Mouse (Mus musculus) hindbrain, embryonic 10.5 days (tissue): ENCODE results near the gene Trpv5. TPM values are rescaled to one million over a fixed set of nuclear protein-coding genes. Genes with fewer than 3 reads are reported as not detected.

Source experiments
- DNase-seq: peaks from one replicate; pipeline ENCODE4 v3.0.0-alpha.2; 2017; ENCODE audit warnings: low spot score
- H3K27ac ChIP-seq: fragments of 300-500 bp; sonication (generic); 2 replicates; pipeline ENCODE4 v1.5.1; 2016; ENCODE audit warnings: mild to moderate bottlenecking, moderate library complexity
- H3K27me3 ChIP-seq: fragments of 300-500 bp; sonication (generic); 2 replicates; pipeline ENCODE4 v1.6.1; 2016; ENCODE audit warnings: mild to moderate bottlenecking; ENCODE audit not compliant: poor library complexity, insufficient read depth, severe bottlenecking
- H3K36me3 ChIP-seq: fragments of 300-500 bp; sonication (generic); 2 replicates; pipeline ENCODE4 v1.6.1; 2016; ENCODE audit warnings: mild to moderate bottlenecking, moderate library complexity
- H3K4me1 ChIP-seq: fragments of 300-500 bp; sonication (generic); replicated peaks from 2 replicates; pipeline ENCODE4 v1.6.1; 2016; ENCODE audit warnings: mild to moderate bottlenecking
- H3K4me3 ChIP-seq: fragments of 300-500 bp; sonication (generic); 2 replicates; pipeline ENCODE4 v1.5.1; 2016; ENCODE audit warnings: mild to moderate bottlenecking, moderate library complexity
- H3K9me3 ChIP-seq: fragments of 300-500 bp; sonication (generic); 2 replicates; pipeline ENCODE4 v1.6.1; 2016; ENCODE audit warnings: mild to moderate bottlenecking, moderate library complexity
- WGBS: fragments of 180-500 bp; shearing (Covaris S2); methylation state at CpG from one replicate; pipeline ENCODE4 v1.1.7; 2016; 5-methylcytosine and 5-hydroxymethylcytosine counted together
- polyA plus RNA-seq: library from polyadenylated mRNA; unstranded; fragments of >200 nt; fragmentation: Nextera tagmentation; extraction: Ambion mirVana; gene quantifications from 2 replicates; pipeline ENCODE4 v1.2.1, GENCODE M21; 2016

Trpv5 gene
- polyA plus RNA-seq, 1 experiment from 2014 or later = not detected

- Histone ChIP-seq H3K27ac (no peak overlapping the region), H3K36me3 (no peaks in the 10 kb centered on the region), H3K9me3 (no peaks in the 10 kb centered on the region), H3K4me1 (no peaks in the 10 kb centered on the region), H3K27me3 (no peaks in the 10 kb centered on the region), H3K4me3 (no peak overlapping the region)
- no peak for DNase-seq
- WGBS = 93% methylated on average over 2 of the region's 2 CpGs
Measured at GRCm38 (mm10) chr6:41676530-41676929, 4.0 kb downstream of the Trpv5 start.

- Histone ChIP-seq H3K27ac (no peak overlapping the region), H3K4me1 (no peaks in the 10 kb centered on the region), H3K36me3 (no peaks in the 10 kb centered on the region), H3K27me3 (no peaks in the 10 kb centered on the region), H3K4me3 (no peak overlapping the region), H3K9me3 (no peaks in the 10 kb centered on the region)
- WGBS = 37% methylated on average over 2 of the region's 2 CpGs
- DNase-seq = no peak
Measured at GRCm38 (mm10) chr6:41662320-41662719, 18.2 kb downstream of the Trpv5 start.

GRCm38 (mm10) chr6:41658487-41658886, 22.1 kb downstream of the Trpv5 start:
- H3K27ac ChIP-seq = no peak overlapping the region
- H3K27me3 ChIP-seq = no peaks in the 10 kb centered on the region
- H3K36me3 ChIP-seq = no peaks in the 10 kb centered on the region
- H3K9me3 ChIP-seq = no peaks in the 10 kb centered on the region
- no peaks in the 10 kb centered on the region for H3K4me1 ChIP-seq
- no peak for DNase-seq
- WGBS = 76% methylated on average over 1 of the region's 1 CpGs
- no peak overlapping the region for H3K4me3 ChIP-seq

DNA sequence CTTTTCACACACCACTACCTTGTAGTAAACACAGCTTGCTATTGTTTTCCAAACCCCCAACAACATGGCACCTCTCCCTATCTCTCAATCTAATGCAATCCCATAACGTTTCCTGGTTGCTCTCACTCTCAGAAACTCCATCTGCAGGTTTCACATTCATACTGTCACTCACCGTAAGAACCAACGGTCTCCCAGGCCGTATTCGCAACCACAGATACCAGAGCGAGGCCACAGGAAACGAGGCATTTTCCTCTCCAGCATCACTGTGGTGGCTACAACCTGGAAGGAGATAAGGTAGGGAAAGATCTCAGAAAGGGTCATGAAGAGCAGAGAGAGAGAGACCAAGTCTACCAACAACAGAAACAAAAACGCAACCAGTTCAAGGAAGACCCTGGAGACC, 25.9 kb downstream of the Trpv5 start:
- Histone ChIP-seq H3K27me3 (no peaks in the 10 kb centered on the region), H3K4me1 (no peaks in the 10 kb centered on the region), H3K27ac (no peak overlapping the region), H3K9me3 (no peaks in the 10 kb centered on the region), H3K4me3 (no peak overlapping the region), H3K36me3 (no peaks in the 10 kb centered on the region)
- DNase-seq = no peak
- WGBS = 89% methylated on average over 8 of the region's 8 CpGs

DNA sequence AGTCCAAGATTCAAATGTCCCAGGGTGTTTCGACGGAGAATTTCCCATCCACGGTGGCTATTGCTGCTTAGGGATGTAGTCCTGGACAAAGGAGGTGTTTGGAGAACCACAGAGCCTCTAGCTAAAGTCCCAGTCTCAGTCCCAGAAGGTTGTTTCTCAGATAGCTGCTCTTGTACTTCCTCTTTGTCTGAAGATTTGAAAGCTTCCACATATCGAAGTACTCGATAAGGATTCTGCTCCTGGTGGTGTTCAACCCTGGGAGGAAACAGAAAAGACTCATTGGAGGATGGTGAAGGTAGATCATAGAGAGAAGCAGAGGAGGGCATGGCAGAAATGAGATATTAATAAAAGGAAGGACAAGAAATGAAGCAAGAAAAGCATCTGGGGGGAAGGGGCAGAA, 27.4 kb downstream of the Trpv5 start:
- H3K9me3 ChIP-seq = no peaks in the 10 kb centered on the region
- H3K36me3 ChIP-seq = no peaks in the 10 kb centered on the region
- WGBS = 92% methylated on average over 5 of the region's 5 CpGs
- H3K27ac ChIP-seq = no peak overlapping the region
- no peak overlapping the region for H3K4me3 ChIP-seq
- no peaks in the 10 kb centered on the region for H3K27me3 ChIP-seq
- DNase-seq = no peak
- no peaks in the 10 kb centered on the region for H3K4me1 ChIP-seq

DNA sequence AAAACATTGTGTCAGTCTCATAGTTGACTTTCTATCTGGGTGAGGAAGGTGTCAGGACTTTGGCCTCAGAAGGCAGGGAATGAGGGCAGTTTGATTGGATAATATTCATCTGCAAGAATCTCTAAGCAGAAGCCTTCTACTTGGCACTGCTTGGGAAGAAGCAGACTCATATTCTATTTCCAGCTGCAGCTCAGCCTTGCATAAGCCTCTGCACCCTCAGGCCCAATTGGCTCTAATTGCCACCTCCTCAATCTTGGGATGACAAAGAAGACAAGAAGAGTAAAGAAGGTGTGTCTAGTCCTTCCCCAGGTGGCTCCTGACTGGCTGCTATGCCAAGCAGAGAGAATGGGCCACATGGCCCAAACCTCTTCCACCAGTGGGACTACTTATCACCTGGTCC, 33.9 kb downstream of the Trpv5 start:
- no peaks in the 10 kb centered on the region for H3K9me3 ChIP-seq
- no peaks in the 10 kb centered on the region for H3K27me3 ChIP-seq

GRCm38 (mm10) chr6:41646220-41646619, 34.3 kb downstream of the Trpv5 start:
- H3K27me3 ChIP-seq = no peaks in the 10 kb centered on the region
- WGBS = 90% methylated on average over 3 of the region's 3 CpGs
- no peak for DNase-seq
- H3K4me3 ChIP-seq = no peak overlapping the region
- no peak overlapping the region for H3K27ac ChIP-seq
- H3K9me3 ChIP-seq = no peaks in the 10 kb centered on the region
- no peaks in the 10 kb centered on the region for H3K36me3 ChIP-seq
- no peaks in the 10 kb centered on the region for H3K4me1 ChIP-seq

More for the DNA sequence above, 33.9 kb downstream of the Trpv5 start:
- no peak for DNase-seq
- Histone ChIP-seq H3K36me3 (no peaks in the 10 kb centered on the region), H3K4me3 (no peak overlapping the region), H3K27ac (no peak overlapping the region), H3K4me1 (no peaks in the 10 kb centered on the region)

DNA sequence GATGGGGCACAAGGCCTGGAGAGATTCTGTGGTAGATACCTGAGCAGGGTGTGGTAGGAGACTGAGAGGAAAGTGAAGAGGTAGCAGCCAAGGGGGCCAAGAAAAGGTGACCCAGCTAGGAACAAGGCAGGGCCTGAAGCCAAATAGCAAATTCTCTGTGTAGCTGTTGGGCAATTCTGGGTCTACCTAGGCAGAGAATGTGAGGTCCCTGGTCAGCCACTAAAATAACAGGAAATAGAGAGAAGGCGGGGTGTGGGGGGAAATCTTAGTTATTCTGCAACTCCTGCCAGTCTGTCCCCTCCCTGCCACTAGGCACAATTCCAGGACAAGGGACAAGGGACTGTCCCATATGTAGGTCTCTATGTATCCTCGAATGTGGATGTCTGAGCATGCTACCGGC, 37.3 kb downstream of the Trpv5 start:
- H3K27me3 ChIP-seq = no peaks in the 10 kb centered on the region
- WGBS = 88% methylated on average over 3 of the region's 3 CpGs
- H3K4me3 ChIP-seq = no peak overlapping the region
- no peak for DNase-seq
- H3K4me1 ChIP-seq = no peaks in the 10 kb centered on the region
- H3K27ac ChIP-seq = no peak overlapping the region
- no peaks in the 10 kb centered on the region for H3K9me3 ChIP-seq
- H3K36me3 ChIP-seq = no peaks in the 10 kb centered on the region

DNA sequence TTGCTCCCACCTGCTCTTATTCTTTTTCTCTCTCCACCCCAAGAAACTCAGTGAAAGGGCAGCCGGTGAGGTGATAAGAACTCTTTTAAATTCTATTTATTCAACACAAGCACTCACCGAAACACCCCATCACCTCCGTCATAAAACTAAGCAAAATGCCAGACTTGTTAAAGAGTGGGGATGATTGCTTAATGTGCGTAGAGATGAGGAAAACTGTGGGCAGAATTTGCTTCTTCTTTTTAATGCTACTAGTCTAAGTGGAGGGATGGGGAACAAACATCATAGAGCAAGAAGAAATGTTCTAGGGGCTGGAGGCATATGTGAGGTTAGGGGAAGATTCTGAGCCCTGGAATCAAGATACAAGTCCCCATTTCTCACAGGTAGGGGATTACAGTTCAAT, 37.8 kb downstream of the Trpv5 start:
- no peak overlapping the region for H3K27ac ChIP-seq
- 85% methylated on average over 4 of the region's 4 CpGs for WGBS

DNA sequence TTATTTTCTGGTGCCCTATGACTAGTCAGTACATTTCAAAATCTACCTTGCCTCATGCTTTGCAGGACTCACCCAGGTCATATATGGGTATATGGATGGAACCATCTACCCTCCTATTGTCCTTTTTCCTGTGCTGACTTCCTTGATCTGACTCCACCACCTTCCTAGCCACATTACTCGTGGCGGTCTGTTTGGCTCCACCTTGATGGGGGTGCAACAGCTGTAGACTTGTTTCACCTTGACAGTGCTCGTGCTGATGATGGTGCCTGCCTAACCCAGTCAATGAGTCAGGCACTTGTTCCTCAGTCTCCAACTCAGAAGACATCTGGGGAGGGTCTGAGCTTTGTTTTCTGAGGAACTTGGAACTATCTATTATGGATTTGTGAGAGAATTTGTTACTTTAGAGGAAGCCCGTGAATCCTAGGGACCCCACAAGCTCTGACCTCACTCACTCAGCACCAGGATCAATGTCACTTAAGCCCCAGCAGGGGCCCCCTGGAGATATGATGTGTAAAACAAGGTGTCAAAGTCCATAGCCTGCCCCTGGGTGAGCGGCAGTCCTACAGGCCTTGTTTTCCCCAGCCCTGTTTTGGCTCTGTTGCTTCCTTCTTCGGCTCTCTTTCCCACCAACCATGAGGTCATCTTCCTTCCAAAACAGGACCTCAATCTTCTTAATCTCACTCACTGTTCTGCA, 39.2 kb downstream of the Trpv5 start:
- Histone ChIP-seq H3K4me1 (no peaks in the 10 kb centered on the region), H3K4me3 (no peak overlapping the region), H3K36me3 (no peaks in the 10 kb centered on the region), H3K27ac (no peak overlapping the region), H3K27me3 (no peaks in the 10 kb centered on the region), H3K9me3 (no peaks in the 10 kb centered on the region)
- WGBS = 78% methylated on average over 6 of the region's 6 CpGs
- no peak for DNase-seq

More for the DNA sequence above, 37.8 kb downstream of the Trpv5 start:
- H3K9me3 ChIP-seq = no peaks in the 10 kb centered on the region
- no peaks in the 10 kb centered on the region for H3K4me1 ChIP-seq
- H3K27me3 ChIP-seq = no peaks in the 10 kb centered on the region
- H3K4me3 ChIP-seq = no peak overlapping the region
- H3K36me3 ChIP-seq = no peaks in the 10 kb centered on the region
- no peak for DNase-seq

GRCm38 (mm10) chr6:41640449-41640848, 40.1 kb downstream of the Trpv5 start:
- H3K4me1 ChIP-seq = 0 out of 2 replicates have a peak, but pooled peaks cover 4% of the 10 kb centered on the region
- H3K4me3 ChIP-seq = no peak overlapping the region
- DNase-seq = no peak
- H3K27ac ChIP-seq = no peak overlapping the region
- 69% methylated on average over 3 of the region's 3 CpGs for WGBS
- H3K9me3 ChIP-seq = no peaks in the 10 kb centered on the region
- H3K36me3 ChIP-seq = no peaks in the 10 kb centered on the region
- H3K27me3 ChIP-seq = no peaks in the 10 kb centered on the region

DNA sequence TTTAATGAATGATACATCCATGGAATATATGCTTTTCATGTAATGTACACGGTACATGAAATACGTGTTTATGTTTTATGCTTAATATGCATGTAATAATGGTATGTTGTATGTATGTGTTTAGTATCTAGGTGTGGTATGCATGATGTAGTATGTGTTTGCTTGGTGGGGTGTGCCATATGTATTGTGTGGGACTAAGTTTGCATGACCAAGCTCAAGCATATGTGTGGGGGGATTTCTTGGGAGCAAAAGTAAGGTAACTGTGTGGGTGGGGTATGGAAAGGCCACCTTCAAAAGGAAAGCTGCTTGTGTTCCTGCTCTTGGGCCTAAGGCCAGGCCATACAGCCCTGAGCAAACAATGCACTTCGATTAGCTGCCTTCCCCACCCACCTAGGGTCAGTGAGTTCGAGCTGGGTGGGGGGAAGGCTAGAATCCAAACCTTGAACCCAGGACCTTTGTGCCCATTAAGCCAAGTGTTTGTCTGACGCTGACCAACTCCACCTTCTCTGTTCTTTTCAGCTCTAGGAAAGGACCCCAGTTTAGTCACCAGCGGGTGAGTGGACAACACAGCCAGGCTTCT, 42.6 kb downstream of the Trpv5 start:
- WGBS = 83% methylated on average over 6 of the region's 6 CpGs
- Histone ChIP-seq H3K9me3 (no peaks in the 10 kb centered on the region), H3K4me1 (0 out of 2 replicates have a peak, but pooled peaks cover 8% of the 10 kb centered on the region), H3K27ac (no peak overlapping the region), H3K27me3 (no peaks in the 10 kb centered on the region), H3K36me3 (no peaks in the 10 kb centered on the region), H3K4me3 (no peak overlapping the region)
- DNase-seq = no peak

DNA sequence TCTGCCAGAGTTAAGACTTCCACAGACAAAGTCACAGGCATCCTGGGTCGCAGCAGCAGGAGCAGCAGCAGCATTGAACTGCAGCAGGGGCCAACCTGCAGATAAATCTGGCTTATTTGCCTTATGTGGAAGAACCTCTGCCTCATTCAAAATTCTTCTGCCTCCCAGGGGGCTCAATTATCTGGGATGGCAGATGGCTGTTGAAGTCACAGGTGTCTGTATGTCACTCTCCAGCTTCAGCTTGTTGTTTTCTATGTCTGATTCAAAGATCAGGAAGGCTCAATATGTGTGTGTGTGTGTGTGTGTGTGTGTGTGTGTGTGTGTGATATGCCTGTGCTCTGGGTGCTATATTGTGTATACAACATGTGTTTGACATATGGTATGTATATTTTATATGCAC, 43.2 kb downstream of the Trpv5 start:
- Histone ChIP-seq H3K36me3 (no peaks in the 10 kb centered on the region), H3K4me1 (0 out of 2 replicates have a peak, but pooled peaks cover 8% of the 10 kb centered on the region), H3K27me3 (no peaks in the 10 kb centered on the region), H3K4me3 (no peak overlapping the region), H3K27ac (no peak overlapping the region), H3K9me3 (no peaks in the 10 kb centered on the region)
- 25% methylated on average over 1 of the region's 1 CpGs for WGBS
- no peak for DNase-seq
